Mouse (Mus musculus) MEL (cell line): Measurements from ENCODE around the gene Zfp644. TPM values are rescaled to one million over a fixed set of nuclear protein-coding genes. Genes with fewer than 3 reads are reported as not detected.

Source experiments
- DNase-seq: peaks from one replicate; pipeline ENCODE4 v3.0.0; 2011; ENCODE audit warnings: low read depth, low spot score
- H3K27ac ChIP-seq: 2 replicates; pipeline ENCODE4 v1.5.1; 2012; ENCODE audit warnings: low read depth, mild to moderate bottlenecking, control low read depth, low read length, moderate library complexity; ENCODE audit not compliant: control insufficient read depth
- H3K27me3 ChIP-seq, 2 experiments: fragments of 150-350 bp in 1 of 2; sonication (generic) in 1 of 2; 2 replicates each; pipeline ENCODE4 v1.6.1; 2012; ENCODE audit warnings: low read length in 2 of 2, mild to moderate bottlenecking in 2 of 2, improper control_type of control experiment in 1 of 2, moderate library complexity in 1 of 2; ENCODE audit not compliant: insufficient read depth in 2 of 2, control insufficient read depth in 1 of 2
- H3K36me3 ChIP-seq, 2 experiments: 2 replicates each; pipeline ENCODE4 v1.6.1; 2012 to 2014; ENCODE audit warnings: low read length in 2 of 2, improper control_type of control experiment in 1 of 2, inconsistent platforms in 1 of 2, mild to moderate bottlenecking in 1 of 2; ENCODE audit not compliant: insufficient read depth in 2 of 2, control insufficient read depth in 1 of 2
- H3K4me1 ChIP-seq, 2 experiments: fragments of 150-350 bp in 1 of 2; sonication (generic) in 1 of 2; 2 replicates each; pipeline ENCODE4 v1.6.1; 2012; ENCODE audit warnings: low read length in 2 of 2, improper control_type of control experiment in 1 of 2, mild to moderate bottlenecking in 1 of 2; ENCODE audit not compliant: insufficient read depth in 2 of 2, control insufficient read depth in 1 of 2
- H3K4me3 ChIP-seq, 2 experiments: fragments of 150-350 bp in 1 of 2; sonication (generic) in 1 of 2; 2 replicates each; pipeline ENCODE4 v1.5.1; 2012; ENCODE audit warnings: low read depth in 2 of 2, low read length in 2 of 2, mild to moderate bottlenecking in 2 of 2, moderate library complexity in 2 of 2, control low read depth in 1 of 2, improper control_type of control experiment in 1 of 2; ENCODE audit not compliant: control insufficient read depth in 1 of 2, insufficient read depth in 1 of 2
- H3K79me2 ChIP-seq: 2 replicates; pipeline ENCODE4 v1.6.1; 2012; ENCODE audit warnings: mild to moderate bottlenecking, low read length, moderate library complexity; ENCODE audit not compliant: control insufficient read depth, poor library complexity, insufficient read depth
- H3K9ac ChIP-seq: 2 replicates; pipeline ENCODE4 v1.6.1; 2012; ENCODE audit warnings: low read depth, mild to moderate bottlenecking, control low read depth, low read length, moderate library complexity; ENCODE audit not compliant: control insufficient read depth, poor library complexity, severe bottlenecking
- H3K9me3 ChIP-seq: fragments of 150-350 bp; sonication (generic); replicated peaks from 2 replicates; pipeline ENCODE4 v1.6.1; 2012; ENCODE audit warnings: mild to moderate bottlenecking, low read length, improper control_type of control experiment, moderate library complexity; ENCODE audit not compliant: insufficient read depth
- CHD1 ChIP-seq: IDR thresholded peaks from 2 replicates; pipeline ENCODE4 v1.6.1; 2012; ENCODE audit warnings: low read depth, mild to moderate bottlenecking, inconsistent platforms, low read length, improper control_type of control experiment
- CTCF ChIP-seq, 3 experiments: IDR thresholded peaks in 2 of 3; conservative IDR thresholded peaks in 1 of 3; 2 replicates each; pipeline ENCODE4 v1.5.1; 2011 to 2012; ENCODE audit warnings: low read length in 3 of 3, low read depth in 2 of 3, mild to moderate bottlenecking in 2 of 3, improper control_type of control experiment in 1 of 3, inconsistent platforms in 1 of 3, mixed read lengths in 1 of 3, moderate library complexity in 1 of 3; ENCODE audit not compliant: control insufficient read depth in 1 of 3, insufficient read depth in 1 of 3, poor library complexity in 1 of 3, severe bottlenecking in 1 of 3
- E2F4 ChIP-seq: IDR thresholded peaks from 2 replicates; pipeline ENCODE4 v1.6.1; 2011; ENCODE audit warnings: low read depth, low read length, improper control_type of control experiment, borderline replicate concordance
- ETS1 ChIP-seq: IDR thresholded peaks from 2 replicates; pipeline ENCODE4 v1.6.1; 2012; ENCODE audit warnings: low read depth, mild to moderate bottlenecking, inconsistent platforms, low read length, improper control_type of control experiment, moderate library complexity
- GABPA ChIP-seq: IDR thresholded peaks from 2 replicates; pipeline ENCODE4 v1.6.1; 2012; ENCODE audit warnings: low read depth, mild to moderate bottlenecking, inconsistent platforms, low read length, improper control_type of control experiment, moderate library complexity
- GATA1 ChIP-seq: IDR thresholded peaks from 2 replicates; pipeline ENCODE4 v1.6.1; 2011; ENCODE audit warnings: low read depth, low read length, improper control_type of control experiment
- HCFC1 ChIP-seq: IDR thresholded peaks from 2 replicates; pipeline ENCODE4 v1.6.1; 2012; ENCODE audit warnings: low read depth, mild to moderate bottlenecking, inconsistent platforms, low read length, improper control_type of control experiment, moderate library complexity
- MXI1 ChIP-seq: IDR thresholded peaks from 2 replicates; pipeline ENCODE4 v1.6.1; 2011; ENCODE audit warnings: mild to moderate bottlenecking, low read depth, low read length, improper control_type of control experiment
- MYB ChIP-seq: IDR thresholded peaks from 2 replicates; pipeline ENCODE4 v1.6.1; 2011; ENCODE audit warnings: mild to moderate bottlenecking, low read depth, low read length, improper control_type of control experiment
- NRF1 ChIP-seq: IDR thresholded peaks from 2 replicates; pipeline ENCODE4 v1.6.1; 2014; ENCODE audit warnings: low read depth, mild to moderate bottlenecking, inconsistent platforms, low read length, improper control_type of control experiment, moderate library complexity; ENCODE audit not compliant: poor library complexity, insufficient read depth, severe bottlenecking
- POLR2AphosphoS5 ChIP-seq: IDR thresholded peaks from 2 replicates; pipeline ENCODE4 v1.6.1; 2012; ENCODE audit warnings: low read depth, borderline replicate concordance, mild to moderate bottlenecking, inconsistent platforms, low read length, moderate library complexity, mixed read lengths
- RAD21 ChIP-seq: IDR thresholded peaks from 2 replicates; pipeline ENCODE4 v1.6.1; 2011; ENCODE audit warnings: mild to moderate bottlenecking, low read depth, low read length, improper control_type of control experiment
- SMC3 ChIP-seq: IDR thresholded peaks from 2 replicates; pipeline ENCODE4 v1.6.1; 2011; ENCODE audit warnings: low read depth, low read length, improper control_type of control experiment
- TBP ChIP-seq: IDR thresholded peaks from 2 replicates; pipeline ENCODE4 v1.8.0; 2011; ENCODE audit warnings: low read depth, low read length, improper control_type of control experiment
- TCF12 ChIP-seq: IDR thresholded peaks from 2 replicates; pipeline ENCODE4 v1.6.1; 2014; ENCODE audit warnings: low read depth, mild to moderate bottlenecking, inconsistent platforms, low read length, improper control_type of control experiment, moderate library complexity
- ZC3H11A ChIP-seq: IDR thresholded peaks from 2 replicates; pipeline ENCODE4 v1.6.1; 2012; ENCODE audit warnings: low read depth, mild to moderate bottlenecking, inconsistent platforms, low read length, improper control_type of control experiment
- ZKSCAN1 ChIP-seq: IDR thresholded peaks from 2 replicates; pipeline ENCODE4 v1.6.1; 2012; ENCODE audit warnings: low read depth, mild to moderate bottlenecking, inconsistent platforms, low read length, improper control_type of control experiment, moderate library complexity
- ZMIZ1 ChIP-seq: IDR thresholded peaks from 2 replicates; pipeline ENCODE4 v1.6.1; 2012; ENCODE audit warnings: low read depth, mild to moderate bottlenecking, inconsistent platforms, low read length, improper control_type of control experiment, moderate library complexity
- polyA plus RNA-seq, 2 experiments: library from polyadenylated mRNA; stranded (reverse) in 1 of 2; unstranded in 1 of 2; fragments of >175 nt in 1 of 2; fragments of >200 nt in 1 of 2; gene quantifications; 2 replicates each; pipeline versions ENCODE4 v1.2.1 to v1.2.4; 2012; ENCODE audit warnings: low replicate concordance in 2 of 2, low read depth in 1 of 2; ENCODE audit not compliant: insufficient read length in 2 of 2, insufficient read depth in 1 of 2, missing spikeins in 1 of 2
- total RNA-seq: library from RNA; depleted of rRNA; stranded (reverse); fragments of 300-350 nt; gene quantifications from 2 replicates; pipeline ENCODE4 v1.2.3, GENCODE M21; 2012

Zfp644 gene
- total and polyA plus RNA-seq, 3 experiments, result 23.4 to 72.3 (median 34.4) TPM

DNA sequence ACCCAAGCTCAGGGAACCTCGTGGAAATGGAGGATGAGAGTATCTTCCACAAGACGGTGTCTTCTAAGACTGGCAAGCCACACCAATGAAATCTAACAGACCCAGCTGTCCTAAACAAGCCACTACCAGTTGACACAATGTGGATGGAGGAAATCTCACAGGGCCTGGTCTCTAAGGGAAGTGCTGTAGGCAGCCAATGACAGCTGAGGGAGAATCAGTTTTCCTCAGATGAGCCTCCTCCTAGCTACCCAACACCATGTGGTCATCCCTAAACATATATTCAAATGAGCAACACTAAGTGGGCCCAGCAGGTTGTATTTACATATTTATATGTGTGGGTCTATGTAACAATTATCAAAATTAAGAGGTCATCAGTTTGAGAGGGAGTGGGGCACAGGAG lies 99.6 kb downstream of the Zfp644 start:
- no peak for DNase-seq
- Histone ChIP-seq H3K36me3 (no peaks in the 10 kb centered on the region; a peak in 1 of 4 replicates), H3K27me3 (no peaks in the 10 kb centered on the region), H3K27ac (no peak overlapping the region), H3K4me3 (no peak overlapping the region), H3K4me1 (no peaks in the 10 kb centered on the region), H3K9ac (no peak overlapping the region), H3K9me3 (no peaks in the 10 kb centered on the region), H3K79me2 (no peaks in the 10 kb centered on the region)
- TF ChIP-seq GATA1, result no peak

GRCm38 (mm10) chr5:106594388-106594787 lies 102.7 kb downstream of the Zfp644 start:
- no peaks in the 10 kb centered on the region for H3K79me2 ChIP-seq
- no peaks in the 10 kb centered on the region for H3K36me3 ChIP-seq
- H3K27ac ChIP-seq, result no peak overlapping the region

GRCm38 (mm10) chr5:106590686-106591085 lies 106.4 kb downstream of the Zfp644 start:
- H3K9ac ChIP-seq, result no peak overlapping the region
- H3K79me2 ChIP-seq, result no peaks in the 10 kb centered on the region
- H3K4me3 ChIP-seq, result no peak overlapping the region
- H3K27ac ChIP-seq, result no peak overlapping the region
- TF ChIP-seq HCFC1, result no peak
- TF ChIP-seq GABPA, result no peak
- no peak for TF ChIP-seq ZMIZ1
- TF ChIP-seq ETS1, result no peak
- no peak for TF ChIP-seq NRF1
- no peak for TF ChIP-seq ZC3H11A
- TF ChIP-seq ZKSCAN1, result no peak
- TF ChIP-seq POLR2AphosphoS5, result no peak
- no peak for TF ChIP-seq TBP
- TF ChIP-seq MYB, result no peak
- TF ChIP-seq E2F4, result no peak
- no peak for TF ChIP-seq MXI1
- no peak for TF ChIP-seq TCF12
- TF ChIP-seq CHD1, result no peak
- H3K9me3 ChIP-seq, result no peaks in the 10 kb centered on the region
- no peaks in the 10 kb centered on the region for H3K4me1 ChIP-seq
- DNase-seq, result no peak
- H3K27me3 ChIP-seq, result no peaks in the 10 kb centered on the region
- no peaks in the 10 kb centered on the region for H3K36me3 ChIP-seq

More at GRCm38 (mm10) chr5:106594388-106594787, 102.7 kb downstream of the Zfp644 start:
- Histone ChIP-seq H3K27me3 (no peaks in the 10 kb centered on the region), H3K9ac (no peak overlapping the region), H3K4me3 (no peak overlapping the region), H3K9me3 (no peaks in the 10 kb centered on the region), H3K4me1 (no peaks in the 10 kb centered on the region)
- peak; percentile 29 for DNase-seq
- TF ChIP-seq SMC3 (peak; percentile 42), ZC3H11A (no peak), RAD21 (peak; percentile 2), CTCF (IDR thresholded peaks at IDR 0.05 in 2 of 3, conservative IDR thresholded peaks at IDR 0.05 in 1 of 3; ENCODE audit: control insufficient read depth in 1 of 3, insufficient read depth in 1 of 3, low read depth in 2 of 3, low read length in 3 of 3, poor library complexity in 1 of 3, severe bottlenecking in 1 of 3) (peak in 1 of 3 experiments; percentile 42; a peak in 2 of 6 replicates)
